Mouse (Mus musculus) stomach, embryonic 16.5 days (tissue): ENCODE results near the gene Ctsq. TPM values are rescaled to one million over a fixed set of nuclear protein-coding genes. Genes with fewer than 3 reads are reported as not detected.
"Not testable (repeated sequence)": the region's sequence is repeated elsewhere in the genome, so short reads cannot be mapped to it uniquely, and the experiment has no call there.

Experiments
- ATAC-seq: fragments of 200-750 bp; cut with Nextera tagmentation; 2 replicates; pipeline ENCODE4 v1.8.0; 2017; ENCODE audit warnings: moderate number of reproducible peaks, moderate TSS enrichment; ENCODE audit not compliant: insufficient read depth, low FRiP score
- H3K27ac ChIP-seq: fragments of 300-500 bp; sonication (generic); 2 replicates; pipeline ENCODE4 v1.5.1; 2014; ENCODE audit warnings: low read length
- H3K27me3 ChIP-seq: fragments of 300-500 bp; sonication (generic); 2 replicates; pipeline ENCODE4 v1.6.1; 2014; ENCODE audit warnings: low read length, control low read depth, mixed read lengths; ENCODE audit not compliant: control insufficient read depth, insufficient read depth
- H3K36me3 ChIP-seq: fragments of 300-500 bp; sonication (generic); 2 replicates; pipeline ENCODE4 v1.6.1; 2014; ENCODE audit warnings: low read length; ENCODE audit not compliant: control insufficient read depth, insufficient read depth
- H3K4me1 ChIP-seq: fragments of 300-500 bp; sonication (generic); 2 replicates; pipeline ENCODE4 v1.6.1; 2014; ENCODE audit warnings: low read length, control low read depth, mixed read lengths; ENCODE audit not compliant: control insufficient read depth, insufficient read depth
- H3K4me2 ChIP-seq: fragments of 300-500 bp; sonication (generic); 2 replicates; pipeline ENCODE4 v1.6.1; 2014; ENCODE audit warnings: low read depth, low read length, mixed read lengths
- H3K4me3 ChIP-seq: fragments of 300-500 bp; sonication (generic); replicated peaks from 2 replicates; pipeline ENCODE4 v1.5.1; 2014; ENCODE audit warnings: mild to moderate bottlenecking, low read length
- H3K9ac ChIP-seq: fragments of 300-500 bp; sonication (generic); 2 replicates; pipeline ENCODE4 v1.6.1; 2014; ENCODE audit warnings: low read length
- H3K9me3 ChIP-seq: fragments of 300-500 bp; sonication (generic); replicated peaks from 2 replicates; pipeline ENCODE4 v1.6.1; 2016; ENCODE audit warnings: low read length, control low read depth; ENCODE audit not compliant: control insufficient read depth
- WGBS: fragments of 180-500 bp; shearing (Covaris S2); extraction: QIAGEN DNeasy Blood & Tissue Kit; methylation state at CpG from one replicate; pipeline ENCODE4 v1.1.7; 2014; 5-methylcytosine and 5-hydroxymethylcytosine counted together
- polyA plus RNA-seq: library from polyadenylated mRNA; unstranded; fragments of >200 nt; fragmentation: Nextera tagmentation; extraction: Ambion mirVana; gene quantifications from 2 replicates; pipeline ENCODE4 v1.2.1, GENCODE M21; 2015

The Ctsq gene
- polyA plus RNA-seq, result not detected in 2 replicates

- Histone ChIP-seq H3K27ac (no peak within 1 kb of the TSS), H3K4me3 (no peak within 1 kb of the TSS), H3K4me1 (no peaks in the 10 kb centered on the region), H3K36me3 (no peaks in the 10 kb centered on the region), H3K9me3 (no peaks in the 10 kb centered on the region), H3K9ac (no peak within 1 kb of the TSS), H3K27me3 (no peaks in the 10 kb centered on the region), H3K4me2 (no peak within 1 kb of the TSS)
- WGBS, result 67% methylated on average over 3 of the region's 3 CpGs
- no peak for ATAC-seq
These were observed at the start of gene Ctsq for GRCm38 (mm10) chr13:61040531-61040930. TSS of gene Ctsq (minus strand) at chr13:61040631.

- H3K9ac ChIP-seq, result no peak overlapping the region
- H3K27ac ChIP-seq, result no peak overlapping the region
- ATAC-seq, result no peak
- H3K27me3 ChIP-seq, result no peaks in the 10 kb centered on the region
- no peaks in the 10 kb centered on the region for H3K9me3 ChIP-seq
- H3K4me1 ChIP-seq, result no peaks in the 10 kb centered on the region
- 85% methylated on average over 3 of the region's 3 CpGs for WGBS
- H3K4me2 ChIP-seq, result no peak overlapping the region
- H3K36me3 ChIP-seq, result no peaks in the 10 kb centered on the region
- H3K4me3 ChIP-seq, result no peak overlapping the region
These were observed 17.6 kb downstream of the Ctsq start for GRCm38 (mm10) chr13:61022785-61023184.

- H3K36me3 ChIP-seq, result no peaks in the 10 kb centered on the region
- no peaks in the 10 kb centered on the region for H3K27me3 ChIP-seq
- H3K9me3 ChIP-seq, result no peaks in the 10 kb centered on the region
- ATAC-seq, result no peak
- WGBS, result 84% methylated on average over 4 of the region's 6 CpGs
- H3K4me3 ChIP-seq, result no peak overlapping the region
- H3K27ac ChIP-seq, result no peak overlapping the region
- no peaks in the 10 kb centered on the region for H3K4me1 ChIP-seq
- H3K4me2 ChIP-seq, result no peak overlapping the region
- no peak overlapping the region for H3K9ac ChIP-seq
These were observed 18.6 kb downstream of the Ctsq start for GRCm38 (mm10) chr13:61021844-61022243.

- no peaks in the 10 kb centered on the region for H3K27me3 ChIP-seq
- no peaks in the 10 kb centered on the region for H3K4me1 ChIP-seq
- no peak overlapping the region for H3K27ac ChIP-seq
- ATAC-seq, result no peak
- H3K9ac ChIP-seq, result no peak overlapping the region
- no peaks in the 10 kb centered on the region for H3K36me3 ChIP-seq
- no peaks in the 10 kb centered on the region; the same call in 1 of the 2 replicates for H3K9me3 ChIP-seq
- no peak overlapping the region for H3K4me3 ChIP-seq
- WGBS, result 73% methylated on average over 4 of the region's 4 CpGs
- no peak overlapping the region for H3K4me2 ChIP-seq
These were observed 30.3 kb downstream of the Ctsq start for GRCm38 (mm10) chr13:61010171-61010570.

- H3K4me1 ChIP-seq, result no peaks in the 10 kb centered on the region
- H3K27me3 ChIP-seq, result no peaks in the 10 kb centered on the region
- H3K4me2 ChIP-seq, result no peak within 1 kb of the TSS
- no peaks in the 10 kb centered on the region for H3K36me3 ChIP-seq
- WGBS, result 65% methylated on average over 3 of the region's 3 CpGs
- H3K9ac ChIP-seq, result no peak within 1 kb of the TSS
- ATAC-seq, result no peak
- no peaks in the 10 kb centered on the region; the same call in 1 of the 2 replicates for H3K9me3 ChIP-seq
- H3K27ac ChIP-seq, result no peak within 1 kb of the TSS
- no peak within 1 kb of the TSS for H3K4me3 ChIP-seq
These were observed 34.6 kb downstream of the Ctsq start, which contains the start of gene Ctsj for GRCm38 (mm10) chr13:61005859-61006258. TSS of gene Ctsj (minus strand) at chr13:61005959.

GRCm38 (mm10) chr13:60997600-60997999 is 42.8 kb downstream of the Ctsq start:
- Histone ChIP-seq H3K4me3 (no peak overlapping the region), H3K9ac (no peak overlapping the region), H3K27ac (no peak overlapping the region), H3K4me1 (no peaks in the 10 kb centered on the region), H3K9me3 (no peaks in the 10 kb centered on the region), H3K36me3 (no peaks in the 10 kb centered on the region), H3K27me3 (no peaks in the 10 kb centered on the region), H3K4me2 (no peak overlapping the region)
- 54% methylated on average over 2 of the region's 2 CpGs for WGBS
- ATAC-seq, result no peak

GRCm38 (mm10) chr13:60986915-60987314 is 53.5 kb downstream of the Ctsq start:
- H3K9me3 ChIP-seq, H3K27ac ChIP-seq, H3K4me1 ChIP-seq, ATAC-seq, H3K9ac ChIP-seq, H3K36me3 ChIP-seq, H3K4me2 ChIP-seq, H3K27me3 ChIP-seq, H3K4me3 ChIP-seq: not testable (repeated sequence)
- 64% methylated on average over 5 of the region's 5 CpGs for WGBS

Other genes with a start within 250 kb of the Ctsq start
- not detected in 2 replicates for gene Ctsll3, start 237.8 kb downstream of the Ctsq start, polyA plus RNA-seq
- not detected in 2 replicates for gene 4930486L24Rik, start 176.2 kb downstream of the Ctsq start, polyA plus RNA-seq
- 0.19 and 0.50 TPM in 2 replicates for gene Gm49392, start 143.7 kb downstream of the Ctsq start, polyA plus RNA-seq
- gene Ctla2b, start 143.2 kb downstream of the Ctsq start, polyA plus RNA-seq, result 2.4 and 3.1 TPM in 2 replicates
- gene Tpbpb, start 135.8 kb downstream of the Ctsq start, polyA plus RNA-seq, result not detected in 2 replicates
- gene Gm49393, start 105.0 kb downstream of the Ctsq start, polyA plus RNA-seq, result not detected in 2 replicates
- gene Gm49391, start 104.1 kb downstream of the Ctsq start, polyA plus RNA-seq, result 1.4 and 2.6 TPM in 2 replicates
- gene Ctla2a, start 104.0 kb downstream of the Ctsq start, polyA plus RNA-seq, result 28.5 and 29.6 TPM in 2 replicates
- gene Tpbpa, start 98.6 kb downstream of the Ctsq start, polyA plus RNA-seq, result not detected in 2 replicates
- not detected in 2 replicates for gene Ctsj, start 34.7 kb downstream of the Ctsq start, polyA plus RNA-seq
- not detected in 2 replicates for gene Ctsr, start 123.6 kb upstream of the Ctsq start, polyA plus RNA-seq
- not detected in 2 replicates for gene Cts6, start 162.8 kb upstream of the Ctsq start, polyA plus RNA-seq
- not detected in 2 replicates for gene Cts8, start 214.7 kb upstream of the Ctsq start, polyA plus RNA-seq
- gene Gm49398, start 248.2 kb upstream of the Ctsq start, polyA plus RNA-seq, result not detected in 2 replicates